Mouse (Mus musculus) cortical plate, adult 2 months (tissue): ENCODE data around the gene Foxn3.

Source experiments
- CTCF ChIP-seq: fragments of 200-500 bp; IDR thresholded peaks from 2 replicates; pipeline ENCODE4 v1.5.1; 2011; ENCODE audit warnings: mild to moderate bottlenecking, control low read depth, low read length; ENCODE audit not compliant: insufficient read depth; ENCODE audit errors: extremely low read depth
- POLR2A ChIP-seq: fragments of 200-500 bp; IDR thresholded peaks from 2 replicates; pipeline ENCODE4 v1.6.1; 2011; ENCODE audit warnings: mild to moderate bottlenecking, low read length, control low read depth; ENCODE audit not compliant: insufficient read depth; ENCODE audit errors: extremely low read depth

DNA sequence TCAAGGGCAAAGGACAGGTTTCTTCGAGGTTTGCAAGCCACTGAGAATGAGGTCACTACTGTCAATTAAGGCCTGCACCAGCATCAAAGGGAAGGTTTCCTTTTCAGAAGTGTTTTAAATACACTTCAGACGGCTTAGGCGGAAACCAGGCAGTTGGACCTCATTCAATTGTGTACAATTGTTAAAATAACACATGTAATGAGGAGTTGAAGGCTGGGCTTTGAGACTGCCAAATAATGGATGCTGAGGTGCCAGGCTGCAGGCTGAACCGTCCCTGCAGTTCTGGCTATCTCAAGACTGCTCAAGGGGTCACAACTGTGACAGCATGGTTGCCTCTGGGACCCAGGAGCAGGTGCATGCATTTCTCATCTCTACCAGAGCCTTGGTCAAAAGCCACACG is 89.2 kb downstream of the Foxn3 start:
- TF ChIP-seq POLR2A (no peak), CTCF (no peak)
